Mouse (Mus musculus) kidney, postnatal 0 days (tissue): ENCODE results near the gene Ngfr. TPM values are rescaled to one million over a fixed set of nuclear protein-coding genes. Genes with fewer than 3 reads are reported as not detected.

ENCODE experiments used
- ATAC-seq: fragments of 200-750 bp; cut with Nextera tagmentation; replicated peaks from 2 replicates; pipeline ENCODE4 v1.8.0; 2017; ENCODE audit warnings: low read depth, moderate number of reproducible peaks, moderate TSS enrichment, moderate library complexity; ENCODE audit not compliant: low FRiP score
- DNase-seq: peaks from one replicate; pipeline ENCODE4 v3.0.0-alpha.2; 2016; ENCODE audit warnings: low spot score
- H3K27ac ChIP-seq: fragments of 300-500 bp; sonication (generic); 2 replicates; pipeline ENCODE4 v1.5.1; 2014; ENCODE audit warnings: mild to moderate bottlenecking
- H3K27me3 ChIP-seq: fragments of 300-500 bp; sonication (generic); 2 replicates; pipeline ENCODE4 v1.6.1; 2014; ENCODE audit warnings: low read length, mixed read lengths; ENCODE audit not compliant: insufficient read depth
- H3K36me3 ChIP-seq: fragments of 300-500 bp; sonication (generic); 2 replicates; pipeline ENCODE4 v1.6.1; 2014; ENCODE audit warnings: low read length, mixed read lengths; ENCODE audit not compliant: insufficient read depth
- H3K4me1 ChIP-seq: fragments of 300-500 bp; sonication (generic); replicated peaks from 2 replicates; pipeline ENCODE4 v1.6.1; 2014; ENCODE audit warnings: antibody characterized with exemption, low read length, mixed read lengths; ENCODE audit not compliant: insufficient read depth
- H3K4me2 ChIP-seq: fragments of 300-500 bp; sonication (generic); 2 replicates; pipeline ENCODE4 v1.6.1; 2014; ENCODE audit warnings: mild to moderate bottlenecking, low read length, moderate library complexity, mixed read lengths
- H3K4me3 ChIP-seq: fragments of 300-500 bp; sonication (generic); replicated peaks from 2 replicates; pipeline ENCODE4 v1.5.1; 2014; ENCODE audit warnings: low read depth, low read length
- H3K9ac ChIP-seq: fragments of 300-500 bp; sonication (generic); 2 replicates; pipeline ENCODE4 v1.6.1; 2014; ENCODE audit warnings: low read depth, low read length
- H3K9me3 ChIP-seq: fragments of 300-500 bp; sonication (generic); replicated peaks from 2 replicates; pipeline ENCODE4 v1.6.1; 2016; ENCODE audit warnings: low read length, inconsistent platforms, mixed read lengths
- CTCF ChIP-seq: IDR thresholded peaks from 2 replicates; pipeline ENCODE4 v1.5.1; 2016; ENCODE audit warnings: antibody characterized with exemption, low read depth, mild to moderate bottlenecking, moderate library complexity
- WGBS: fragments of 180-500 bp; shearing (Covaris S2); extraction: QIAGEN DNeasy Blood & Tissue Kit; methylation state at CpG from one replicate; pipeline ENCODE4 v1.1.7; 2014; 5-methylcytosine and 5-hydroxymethylcytosine counted together
- polyA plus RNA-seq: library from polyadenylated mRNA; unstranded; fragments of >200 nt; fragmentation: Nextera tagmentation; extraction: Ambion mirVana; gene quantifications from 2 replicates; pipeline ENCODE4 v1.2.1, GENCODE M21; 2015

Gene Ngfr
- polyA plus RNA-seq, 1 experiment from 2014 or later: 6.2 TPM

DNA sequence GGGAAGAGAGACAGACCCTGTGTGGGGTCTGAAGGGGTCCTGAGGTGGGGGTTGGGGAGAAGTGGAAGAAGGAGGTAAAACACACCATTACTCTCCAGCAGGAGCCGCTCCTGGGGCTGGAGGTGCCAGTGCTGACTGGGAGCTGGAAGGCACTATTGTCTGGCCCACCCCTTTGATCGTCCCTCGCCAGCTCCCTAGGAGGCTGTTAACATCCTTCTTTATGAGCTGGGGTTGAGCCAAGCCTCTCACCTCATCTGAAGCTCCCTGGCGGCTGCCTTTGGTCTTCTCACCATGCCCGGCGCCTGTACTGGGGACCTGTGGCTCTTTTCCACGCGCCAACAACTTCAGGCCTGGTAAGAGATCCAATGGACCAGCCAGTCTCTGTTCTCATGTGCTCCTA lies 34.9 kb upstream of the Ngfr start:
- 0 out of 2 replicates have a peak, but pooled peaks have one; percentile 19 for ATAC-seq
- 38% methylated on average over 8 of the region's 8 CpGs for WGBS
- H3K27me3 ChIP-seq: no peaks in the 10 kb centered on the region

GRCm38 (mm10) chr11:95621541-95622130 lies 34.1 kb upstream of the Ngfr start:
- Histone ChIP-seq H3K9ac (no peak overlapping the region), H3K36me3 (no peaks in the 10 kb centered on the region), H3K27me3 (no peaks in the 10 kb centered on the region), H3K4me1 (no peaks in the 10 kb centered on the region), H3K4me2 (no peak overlapping the region), H3K27ac (0 out of 2 replicates have a peak overlapping the region, but pooled peaks have one; percentile 13), H3K9me3 (no peaks in the 10 kb centered on the region), H3K4me3 (no peak overlapping the region)
- peak; percentile 9; the same call in 1 of the 2 replicates for ATAC-seq
- no peak for TF ChIP-seq CTCF
- no peak for DNase-seq
- WGBS: 43% methylated on average over 9 of the region's 9 CpGs

More for the DNA sequence above, 34.9 kb upstream of the Ngfr start:
- Histone ChIP-seq H3K27ac (no peak overlapping the region), H3K4me1 (no peaks in the 10 kb centered on the region), H3K36me3 (no peaks in the 10 kb centered on the region), H3K9me3 (no peaks in the 10 kb centered on the region), H3K4me2 (no peak overlapping the region), H3K4me3 (no peak overlapping the region), H3K9ac (no peak overlapping the region)
- no peak for DNase-seq
- no peak for TF ChIP-seq CTCF

GRCm38 (mm10) chr11:95621010-95621409 lies 33.5 kb upstream of the Ngfr start:
- ATAC-seq (0 out of 2 replicates have a peak, but pooled peaks have one; percentile 64), DNase-seq (peak; percentile 61)
- no peaks in the 10 kb centered on the region for H3K4me1 ChIP-seq
- H3K27ac ChIP-seq: no peak overlapping the region
- no peaks in the 10 kb centered on the region for H3K9me3 ChIP-seq
- 29% methylated on average over 4 of the region's 4 CpGs for WGBS
- no peaks in the 10 kb centered on the region for H3K27me3 ChIP-seq
- no peak overlapping the region for H3K9ac ChIP-seq
- TF ChIP-seq CTCF: no peak
- no peak overlapping the region for H3K4me3 ChIP-seq
- H3K4me2 ChIP-seq: no peak overlapping the region
- no peaks in the 10 kb centered on the region for H3K36me3 ChIP-seq

DNA sequence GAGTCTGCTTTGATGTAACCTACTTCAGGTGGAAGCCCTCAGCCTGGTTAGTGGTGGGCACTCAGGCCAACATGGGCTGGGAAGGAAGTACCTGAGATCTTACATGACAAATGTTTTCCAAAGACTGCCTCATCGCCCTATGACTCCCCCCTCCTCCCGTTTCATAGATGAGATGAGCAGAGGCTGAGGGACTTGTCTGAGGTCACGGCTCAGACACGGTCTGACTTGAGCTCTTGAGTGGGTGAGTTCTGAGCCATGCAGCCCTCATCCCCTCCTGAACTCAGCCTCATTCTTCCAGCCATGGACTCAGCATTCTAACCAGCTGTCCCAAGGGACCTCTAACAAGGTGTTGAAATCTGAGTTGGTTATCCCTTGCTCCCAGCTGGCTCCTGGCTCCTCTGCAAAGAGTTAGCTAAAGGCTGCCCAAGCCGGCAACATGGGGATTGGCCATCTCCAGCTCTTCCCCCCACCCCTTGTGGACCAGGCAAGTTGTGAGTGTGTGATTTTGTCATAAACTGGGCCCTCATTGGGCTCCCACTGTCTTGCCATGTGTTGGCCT lies 32.4 kb upstream of the Ngfr start:
- TF ChIP-seq CTCF: no peak
- no peak overlapping the region for H3K4me3 ChIP-seq
- H3K4me2 ChIP-seq: no peak overlapping the region
- H3K27ac ChIP-seq: no peak overlapping the region
- no peaks in the 10 kb centered on the region for H3K27me3 ChIP-seq
- DNase-seq (no peak), ATAC-seq (no peak)
- no peaks in the 10 kb centered on the region for H3K4me1 ChIP-seq
- no peaks in the 10 kb centered on the region for H3K9me3 ChIP-seq
- H3K36me3 ChIP-seq: no peaks in the 10 kb centered on the region
- H3K9ac ChIP-seq: no peak overlapping the region
- WGBS: 78% methylated on average over 5 of the region's 5 CpGs

DNA sequence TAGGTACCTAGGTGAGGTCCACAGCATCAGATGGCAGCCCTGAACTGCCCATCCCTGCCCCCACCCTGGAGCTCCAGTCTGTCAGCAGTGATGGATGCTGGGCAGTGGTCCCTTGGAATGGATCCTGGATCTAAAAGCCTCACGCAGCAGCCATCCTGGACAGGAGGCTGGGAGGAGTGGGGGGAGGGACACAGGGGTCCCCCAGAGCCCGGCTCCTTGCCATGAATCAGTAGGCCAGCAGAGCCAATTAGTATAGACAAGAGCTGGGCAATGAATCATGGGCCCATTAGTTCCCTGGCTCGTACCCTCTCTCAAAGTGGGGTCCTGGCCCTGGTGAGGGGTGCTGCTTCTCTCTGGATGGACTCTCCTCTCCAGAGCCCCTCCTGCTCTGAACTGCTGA lies 31.5 kb upstream of the Ngfr start:
- Histone ChIP-seq H3K4me3 (no peak overlapping the region), H3K4me1 (no peaks in the 10 kb centered on the region), H3K27ac (no peak overlapping the region), H3K36me3 (no peaks in the 10 kb centered on the region), H3K27me3 (no peaks in the 10 kb centered on the region), H3K4me2 (no peak overlapping the region), H3K9ac (no peak overlapping the region), H3K9me3 (no peaks in the 10 kb centered on the region)
- no peak for TF ChIP-seq CTCF
- DNase-seq: no peak
- no peak for ATAC-seq
- 48% methylated on average over 3 of the region's 3 CpGs for WGBS

GRCm38 (mm10) chr11:95617785-95618465 lies 30.4 kb upstream of the Ngfr start:
- H3K4me1 ChIP-seq: no peaks in the 10 kb centered on the region
- no peak overlapping the region for H3K9ac ChIP-seq
- no peak overlapping the region for H3K4me2 ChIP-seq
- no peak overlapping the region for H3K4me3 ChIP-seq
- TF ChIP-seq CTCF: no peak
- H3K27me3 ChIP-seq: no peaks in the 10 kb centered on the region
- H3K27ac ChIP-seq: no peak overlapping the region
- ATAC-seq (no peak), DNase-seq (no peak)
- 45% methylated on average over 19 of the region's 19 CpGs for WGBS
- no peaks in the 10 kb centered on the region for H3K36me3 ChIP-seq
- H3K9me3 ChIP-seq: no peaks in the 10 kb centered on the region
